ENCODE assay signal across 22 mouse cellular contexts in genomic region chr2:113909502-113909901, GRCm38 (mm10).
DNase-seq lines count a peak whose midpoint lies in the region; ATAC-seq and TF ChIP-seq lines count a peak whose summit lies in the region.
"Had no signal": no experiment of that assay in that cellular context is flagged by ENCODE, and none has a peak within 500 bp of the region (broad histone marks: within the 10 kb centered on the region; RNA-seq: fewer than 3 reads in every experiment).

No protein-coding gene starts in this region.

- TF ChIP-seq POLR2A in brain, embryonic 14.5 days (IDR thresholded peaks at IDR 0.05; ENCODE audit: borderline replicate concordance, extremely low read depth, insufficient read depth, insufficient read length, poor library complexity, severe bottlenecking): no peak

- ATAC-seq in midbrain, embryonic 12.5 days (ENCODE audit: low FRiP score, low read depth): peak; percentile 67
- ATAC-seq in midbrain, embryonic 15.5 days (replicated peaks): peak; percentile 85
- no peak for ATAC-seq in forebrain, embryonic 12.5 days (ENCODE audit: low FRiP score)
- ATAC-seq: CD4-positive, CD25-positive, alpha-beta regulatory T cell, adult 4 months; forebrain, embryonic 15.5 days had no signal

- TF ChIP-seq CTCF in brain, embryonic 14.5 days (IDR thresholded peaks at IDR 0.05; ENCODE audit: borderline replicate concordance, extremely low read depth, insufficient read depth, insufficient read length): no peak

- no peaks in the 10 kb centered on the region for H3K36me3 ChIP-seq in midbrain, embryonic 12.5 days
- no peaks in the 10 kb centered on the region for H3K36me3 ChIP-seq in midbrain, embryonic 15.5 days (replicated peaks)
- H3K36me3 ChIP-seq in forebrain, embryonic 12.5 days (replicated peaks): no peaks in the 10 kb centered on the region
- H3K36me3 ChIP-seq: embryonic facial prominence, embryonic 12.5 days; embryonic facial prominence, embryonic 15.5 days; forebrain, embryonic 15.5 days; heart, embryonic 12.5 days; heart, embryonic 15.5 days; hindbrain, embryonic 12.5 days had no signal

- no peaks in the 10 kb centered on the region for H3K4me1 ChIP-seq in midbrain, embryonic 12.5 days
- peaks cover 6% of the 10 kb centered on the region; the same call in 1 of the 2 replicates for H3K4me1 ChIP-seq in midbrain, embryonic 15.5 days
- H3K4me1 ChIP-seq in forebrain, embryonic 12.5 days: no peaks in the 10 kb centered on the region; the same call in 1 of the 2 replicates
- H3K4me1 ChIP-seq: embryonic facial prominence, embryonic 12.5 days; embryonic facial prominence, embryonic 15.5 days; forebrain, embryonic 15.5 days; heart, embryonic 12.5 days; heart, embryonic 15.5 days; hindbrain, embryonic 12.5 days had no signal

- H3K4me2 ChIP-seq in midbrain, embryonic 12.5 days (replicated peaks): no peak overlapping the region
- H3K4me2 ChIP-seq in midbrain, embryonic 15.5 days: no peak overlapping the region
- no peak overlapping the region for H3K4me2 ChIP-seq in forebrain, embryonic 12.5 days
- H3K4me2 ChIP-seq: embryonic facial prominence, embryonic 12.5 days; embryonic facial prominence, embryonic 15.5 days; forebrain, embryonic 15.5 days; heart, embryonic 12.5 days; heart, embryonic 15.5 days; hindbrain, embryonic 12.5 days had no signal

- DNase-seq in brain, embryonic 14.5 days (ENCODE audit: low read depth): peak; percentile 34
- no peak for DNase-seq in cerebellum, adult 11 months
- DNase-seq in thymus, postnatal 14 days: no peak
- DNase-seq: adrenal gland, adult 2 months; adrenal gland, postnatal 14 days; cerebellum, adult 18-20 months; cerebellum, adult 9-11 months; cerebellum, postnatal 25 days; gastrocnemius, postnatal 25 days; heart, adult 18-20 months; heart, postnatal 14 days; heart, postnatal 4 days had no signal

- H3K9ac ChIP-seq in midbrain, embryonic 12.5 days (replicated peaks): no peak overlapping the region
- no peak overlapping the region for H3K9ac ChIP-seq in midbrain, embryonic 15.5 days
- no peak overlapping the region for H3K9ac ChIP-seq in forebrain, embryonic 12.5 days
- H3K9ac ChIP-seq: embryonic facial prominence, embryonic 12.5 days; embryonic facial prominence, embryonic 15.5 days; forebrain, embryonic 15.5 days; heart, embryonic 12.5 days; heart, embryonic 15.5 days; hindbrain, embryonic 12.5 days had no signal

- no peaks in the 10 kb centered on the region for H3K27me3 ChIP-seq in midbrain, embryonic 12.5 days
- no peaks in the 10 kb centered on the region for H3K27me3 ChIP-seq in midbrain, embryonic 15.5 days (replicated peaks)
- H3K27me3 ChIP-seq in forebrain, embryonic 12.5 days: no peaks in the 10 kb centered on the region
- H3K27me3 ChIP-seq: embryonic facial prominence, embryonic 12.5 days; embryonic facial prominence, embryonic 15.5 days; forebrain, embryonic 15.5 days; heart, embryonic 12.5 days; heart, embryonic 15.5 days; hindbrain, embryonic 12.5 days had no signal

- 80% methylated on average over 4 of the region's 4 CpGs for whole genome bisulfite sequencing in midbrain, embryonic 12.5 days
- WGBS in midbrain, embryonic 15.5 days: 50% methylated on average over 4 of the region's 4 CpGs
- 85% methylated on average over 4 of the region's 4 CpGs for WGBS in forebrain, embryonic 12.5 days

- no peaks in the 10 kb centered on the region for H3K9me3 ChIP-seq in midbrain, embryonic 12.5 days
- H3K9me3 ChIP-seq in midbrain, embryonic 15.5 days: no peaks in the 10 kb centered on the region
- no peaks in the 10 kb centered on the region for H3K9me3 ChIP-seq in forebrain, embryonic 12.5 days
- H3K9me3 ChIP-seq: embryonic facial prominence, embryonic 12.5 days; embryonic facial prominence, embryonic 15.5 days; forebrain, embryonic 15.5 days; heart, embryonic 12.5 days; heart, embryonic 15.5 days; hindbrain, embryonic 12.5 days had no signal

- no peak overlapping the region for H3K27ac ChIP-seq in midbrain, embryonic 12.5 days (replicated peaks)
- no peak overlapping the region for H3K27ac ChIP-seq in midbrain, embryonic 15.5 days
- H3K27ac ChIP-seq in forebrain, embryonic 12.5 days: no peak overlapping the region
- H3K27ac ChIP-seq: embryonic facial prominence, embryonic 12.5 days; embryonic facial prominence, embryonic 15.5 days; forebrain, embryonic 15.5 days; heart, embryonic 15.5 days; hindbrain, embryonic 12.5 days had no signal

- H3K4me3 ChIP-seq in midbrain, embryonic 12.5 days: no peak overlapping the region
- no peak overlapping the region for H3K4me3 ChIP-seq in midbrain, embryonic 15.5 days
- no peak overlapping the region for H3K4me3 ChIP-seq in forebrain, embryonic 12.5 days (replicated peaks)
- H3K4me3 ChIP-seq: embryonic facial prominence, embryonic 12.5 days; embryonic facial prominence, embryonic 15.5 days; forebrain, embryonic 15.5 days; heart, embryonic 12.5 days; heart, embryonic 15.5 days; hindbrain, embryonic 12.5 days had no signal
